Mouse (Mus musculus) urinary bladder, postnatal 25 days (tissue): ENCODE measurements at regions not wholly inside any gene's neighbourhood (a gene's known extent, or its start where the extent isn't known, plus 50 kb on each side); places are given as distances from the start of the nearest gene placed in this dataset.
A peak's percentile ranks its signal among the peaks of the same experiment; 100 is the strongest.
"Not testable (repeated sequence)": the region's sequence is repeated elsewhere in the genome, so short reads cannot be mapped to it uniquely, and the experiment has no call there.

Experiments
- DNase-seq: peaks from one replicate; pipeline ENCODE4 v3.0.0; 2022; ENCODE audit warnings: low spot score

GRCm38 (mm10) chrX:99732526-99732925, 88.3 kb upstream of the Tmem28 start:
- no peak for DNase-seq

- no peak for DNase-seq
These were observed 95.7 kb upstream of the Tmem28 start for GRCm38 (mm10) chrX:99725101-99725500.

DNA sequence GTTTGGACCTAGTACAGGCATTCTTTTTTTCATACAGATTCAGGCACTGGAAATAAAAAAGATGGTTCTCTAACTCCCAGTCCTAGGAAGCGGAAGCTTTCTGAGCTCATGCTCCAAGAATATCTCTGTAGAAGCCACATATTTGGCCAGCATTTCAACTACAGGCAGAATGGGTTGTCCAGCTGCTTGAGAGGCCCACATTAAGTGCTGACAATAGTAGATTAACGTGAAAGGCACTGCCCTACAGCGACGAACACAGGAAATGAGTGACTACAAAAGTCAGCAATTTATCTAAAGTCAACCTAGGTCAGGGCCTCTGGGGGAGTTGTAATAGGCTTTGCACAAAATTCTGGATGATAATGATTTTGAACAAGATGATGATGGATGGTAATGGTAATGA, 125.5 kb upstream of the Tmem28 start:
- no peak for DNase-seq

DNA sequence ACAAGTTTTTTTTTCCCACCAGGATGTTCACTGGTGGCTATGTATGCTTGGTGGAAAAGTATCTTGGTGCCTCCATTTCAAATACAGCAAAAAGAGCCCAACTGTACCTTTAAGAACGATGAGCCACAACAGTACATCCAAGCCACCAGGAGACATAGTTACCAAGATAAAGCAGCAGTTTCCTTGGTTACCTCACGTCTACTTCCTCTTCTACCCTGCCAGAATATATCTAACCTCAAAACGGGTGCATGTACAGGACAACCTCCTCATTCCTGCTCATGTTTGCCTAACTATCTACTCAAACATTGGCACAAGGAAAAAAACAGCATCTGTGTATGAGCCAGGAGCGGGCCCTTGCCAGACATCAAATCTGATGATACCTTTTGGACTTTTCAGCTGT, 129.8 kb upstream of the Tmem28 start:
- no peak for DNase-seq

- no peak for DNase-seq
These were observed 131.1 kb upstream of the Tmem28 start for GRCm38 (mm10) chrX:99689761-99690160.

DNA sequence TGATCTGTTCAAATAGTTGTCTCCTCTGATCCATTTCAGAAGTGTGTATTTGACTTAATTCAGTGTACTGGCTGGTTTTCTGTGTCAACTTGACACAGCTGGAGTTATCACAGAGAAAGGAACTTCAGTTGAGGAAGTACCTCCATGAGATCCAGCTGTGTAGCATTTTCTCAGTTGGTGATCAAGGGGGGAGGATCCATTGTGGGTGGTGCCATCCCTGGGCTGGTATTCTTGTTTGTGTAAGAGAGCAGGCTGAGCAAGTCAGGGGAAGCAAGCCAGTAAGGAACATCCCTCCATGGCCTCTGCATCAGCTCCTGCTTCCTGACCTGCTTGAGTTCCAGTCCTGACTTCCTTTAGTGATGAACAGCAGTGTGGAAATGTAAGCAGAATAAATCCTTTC, 138.3 kb upstream of the Tmem28 start:
- DNase-seq: not testable (repeated sequence)

DNA sequence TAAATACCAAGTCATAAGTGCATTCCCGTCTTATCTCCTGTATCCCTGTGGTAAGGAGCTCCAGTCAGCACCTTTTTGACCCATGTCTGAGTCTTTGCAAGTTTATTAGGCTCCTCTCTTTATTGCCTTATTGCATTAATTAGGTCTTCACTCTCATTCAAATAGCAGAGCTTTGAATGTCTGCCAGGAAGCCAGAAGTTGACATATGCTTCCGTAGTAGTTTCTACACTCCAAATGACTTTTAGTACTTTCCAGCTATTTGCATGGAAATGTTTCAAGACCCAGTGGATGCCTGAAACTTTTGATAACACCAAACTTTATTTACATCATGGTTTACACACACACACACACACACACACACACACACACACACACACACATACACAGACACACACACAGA, 153.2 kb upstream of the Tmem28 start:
- no peak for DNase-seq

GRCm38 (mm10) chrX:99662566-99662965, 158.3 kb upstream of the Tmem28 start:
- no peak for DNase-seq

GRCm38 (mm10) chrX:99659496-99660140, 161.2 kb upstream of the Tmem28 start:
- DNase-seq: no peak

DNA sequence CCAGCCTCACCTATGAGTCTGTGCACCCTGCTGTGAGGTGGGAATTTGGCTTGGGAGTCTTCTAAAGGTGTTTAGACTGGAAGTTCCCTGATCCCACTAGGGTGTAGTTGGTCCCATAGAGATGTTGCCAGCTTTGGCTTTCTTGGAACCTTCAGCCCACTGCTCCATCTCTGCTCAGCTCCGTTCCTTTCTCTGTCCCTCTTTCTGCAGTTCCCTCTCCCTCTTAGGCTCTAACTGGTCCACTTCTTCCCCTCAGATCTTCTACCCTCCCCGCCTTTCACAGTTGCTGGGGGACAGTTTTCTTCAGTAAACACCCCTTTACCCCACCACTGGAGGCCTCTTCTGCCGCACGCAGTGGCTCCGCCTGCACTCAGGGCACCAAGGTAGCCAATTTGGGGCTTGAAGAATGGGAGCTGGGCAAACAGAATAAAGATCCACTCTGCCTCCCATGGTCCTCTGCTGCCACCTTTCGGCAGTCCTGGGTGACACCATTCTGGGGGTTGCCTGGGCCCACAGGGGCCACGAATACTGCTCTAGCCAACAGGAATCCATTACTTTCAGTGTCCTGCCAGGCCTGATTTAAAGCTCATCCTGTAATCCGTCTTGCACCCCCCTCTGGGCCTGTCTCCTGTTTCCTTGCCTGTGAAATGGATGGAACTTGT, 162.9 kb upstream of the Tmem28 start:
- peak; percentile 62 for DNase-seq

DNA sequence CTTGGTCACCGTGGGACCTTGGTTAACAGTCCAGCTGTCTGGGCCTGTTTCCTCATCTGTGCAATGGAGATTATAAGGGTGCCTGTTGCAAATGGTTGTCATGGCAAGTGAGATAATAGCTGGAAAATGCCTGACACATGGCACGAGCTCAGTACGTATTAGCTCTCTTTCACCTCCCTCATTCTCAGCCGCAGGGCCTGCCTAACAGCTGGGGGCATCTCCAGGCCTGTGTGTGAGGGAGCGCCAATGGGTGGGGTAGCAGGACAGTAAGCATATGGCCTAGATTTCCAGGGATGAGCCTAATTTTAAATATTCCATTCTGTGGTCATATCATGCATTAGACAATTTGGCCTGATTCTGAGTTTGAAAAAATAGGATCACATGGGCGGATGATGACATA, 163.8 kb upstream of the Tmem28 start:
- no peak for DNase-seq

GRCm38 (mm10) chrX:99632211-99632775, 161.2 kb upstream of the Pja1 start:
- no peak for DNase-seq

- no peak for DNase-seq
These were observed 153.6 kb upstream of the Pja1 start for GRCm38 (mm10) chrX:99624515-99625179.

DNA sequence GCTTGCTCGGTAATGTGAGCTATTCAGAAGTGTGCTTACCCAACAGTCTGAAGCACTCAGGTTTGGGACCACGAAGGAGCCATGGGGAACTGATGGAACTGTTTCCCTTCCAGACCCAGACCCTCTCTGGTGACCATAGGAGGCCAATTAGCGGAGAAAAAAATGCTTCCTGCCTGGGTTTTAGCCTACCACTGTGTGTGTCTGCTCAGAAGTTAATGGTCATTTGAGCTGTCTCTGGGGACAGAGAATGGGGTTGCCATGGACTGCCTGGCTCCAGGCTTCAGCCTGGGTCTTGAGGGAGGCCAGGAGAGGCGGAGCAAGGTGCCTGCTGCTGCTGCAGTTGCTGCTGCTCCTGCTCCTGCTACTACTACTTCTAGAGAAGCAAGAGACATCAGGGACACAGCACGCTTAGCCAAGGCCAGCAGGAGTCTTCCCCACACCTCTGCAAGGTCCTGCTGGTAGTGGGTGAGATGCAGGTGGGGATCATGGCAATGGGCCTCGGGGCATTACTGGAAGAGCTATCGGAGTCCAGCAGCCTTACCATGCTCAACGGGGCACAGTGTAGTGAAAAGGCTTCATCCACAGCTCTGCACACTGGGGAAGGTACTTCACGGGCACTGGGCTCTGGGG, 141.2 kb upstream of the Pja1 start:
- DNase-seq: no peak

DNA sequence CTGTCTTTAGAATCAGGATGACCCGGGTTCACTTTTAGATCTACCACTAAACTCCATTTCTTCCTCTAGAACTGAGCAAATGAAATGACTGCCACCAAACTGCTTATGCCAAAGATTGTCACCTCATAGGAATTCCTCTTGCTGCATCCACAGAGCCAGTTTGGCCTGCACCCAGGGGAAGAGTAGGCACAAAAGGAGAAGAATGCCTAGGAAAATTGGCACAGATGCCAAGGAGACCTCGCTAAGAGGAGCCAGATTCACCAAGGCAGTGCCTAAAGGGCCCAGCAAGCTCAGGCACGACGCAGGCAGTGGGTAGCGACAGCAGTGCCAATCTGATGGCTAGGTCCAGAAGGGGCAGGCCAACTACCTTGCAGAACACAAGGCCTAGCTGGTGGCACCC, 139.0 kb upstream of the Pja1 start:
- no peak for DNase-seq

DNA sequence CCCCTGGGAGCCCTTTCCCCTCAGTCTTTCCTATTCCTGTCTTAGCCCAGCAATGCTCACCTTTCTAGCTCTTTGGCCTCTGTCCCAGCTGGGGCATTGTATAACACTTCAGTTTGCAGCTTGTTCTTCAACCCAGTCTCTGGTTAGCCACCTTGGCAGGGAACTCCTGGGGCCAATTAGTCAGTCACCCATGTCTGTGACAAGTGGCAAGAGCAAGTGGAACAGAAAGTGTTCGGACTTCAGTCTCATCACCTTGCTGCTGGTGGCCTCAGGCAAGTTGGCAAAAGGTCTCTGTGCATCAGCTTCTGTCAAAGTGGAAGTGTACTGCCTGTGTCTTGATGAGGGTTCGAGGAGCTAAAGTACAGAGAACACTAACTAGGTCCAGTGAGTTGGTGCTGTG, 138.5 kb upstream of the Pja1 start:
- DNase-seq: no peak

- no peak for DNase-seq
These were observed 137.2 kb upstream of the Pja1 start for GRCm38 (mm10) chrX:99608284-99608692.

GRCm38 (mm10) chrX:99605084-99605824, 134.2 kb upstream of the Pja1 start:
- DNase-seq: no peak

DNA sequence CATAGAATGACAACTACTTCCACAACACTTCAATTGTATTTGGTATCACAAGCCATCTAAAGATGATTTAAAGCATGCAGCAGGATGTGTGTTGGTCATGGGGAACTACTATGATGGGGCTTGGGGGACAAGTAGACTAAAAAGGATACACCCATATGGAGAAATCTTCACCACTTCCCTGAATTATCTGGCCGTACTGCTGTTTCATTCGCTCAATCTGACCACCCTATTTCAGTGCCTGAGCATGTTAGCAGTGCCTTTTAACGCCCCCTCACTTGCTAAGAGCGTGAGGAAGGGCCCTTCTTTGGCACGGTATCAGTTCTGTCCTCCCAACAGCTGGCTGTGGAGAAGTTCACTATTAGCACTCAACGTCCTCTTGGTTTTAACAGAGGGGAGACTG, 132.6 kb upstream of the Pja1 start:
- DNase-seq: no peak

DNA sequence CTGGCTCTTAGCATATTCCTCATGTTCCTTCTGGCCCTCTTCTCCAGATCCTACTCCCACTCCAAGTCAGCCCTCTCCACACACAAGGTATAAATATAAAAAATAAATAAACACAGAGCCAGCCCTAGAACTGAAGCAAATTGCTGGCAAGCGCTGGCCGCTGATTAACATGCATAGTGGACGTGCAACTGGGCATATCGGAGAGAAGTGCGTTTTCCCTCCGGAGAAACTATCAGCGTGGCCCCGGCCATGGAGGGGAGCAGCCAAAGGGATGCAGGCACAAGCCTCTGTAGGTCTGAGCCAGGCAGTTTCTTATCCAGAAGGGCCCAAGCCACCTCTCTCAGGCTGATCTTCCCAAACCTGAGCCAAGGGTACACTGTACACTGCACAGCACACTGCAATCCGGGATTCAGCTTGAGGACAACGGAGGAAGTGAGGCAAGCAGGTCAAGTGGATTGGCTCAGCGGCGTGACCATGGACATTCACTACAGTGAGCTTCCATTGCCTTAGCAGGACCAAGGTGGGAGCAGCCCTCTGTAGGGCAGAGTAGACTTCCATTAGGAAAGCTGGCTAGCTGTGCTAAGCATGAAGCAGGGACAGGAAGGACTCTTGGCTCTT, 131.3 kb upstream of the Pja1 start:
- no peak for DNase-seq

DNA sequence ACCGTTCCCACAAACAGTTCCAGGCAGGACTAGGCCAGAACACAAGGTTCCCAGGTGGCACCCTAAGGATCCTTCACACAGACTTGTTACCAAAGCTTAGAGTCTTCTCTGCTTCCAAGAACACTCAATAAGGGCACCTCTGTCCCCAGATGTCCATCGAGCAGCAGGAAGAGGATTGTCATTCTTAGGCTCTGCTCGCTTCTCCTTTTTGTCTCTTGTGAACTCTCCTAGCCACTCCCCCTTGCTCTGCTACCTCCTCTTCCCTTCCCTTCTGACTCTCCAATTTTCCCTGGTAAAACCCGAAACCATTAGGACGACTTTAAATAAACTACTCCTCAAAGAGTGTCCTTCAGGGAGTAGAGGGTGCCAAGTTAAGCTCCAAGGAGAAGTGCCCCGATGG, 124.4 kb upstream of the Pja1 start:
- no peak for DNase-seq
